Comparison of ENCODE assay signal across 8 mouse cellular contexts in the genomic region with DNA sequence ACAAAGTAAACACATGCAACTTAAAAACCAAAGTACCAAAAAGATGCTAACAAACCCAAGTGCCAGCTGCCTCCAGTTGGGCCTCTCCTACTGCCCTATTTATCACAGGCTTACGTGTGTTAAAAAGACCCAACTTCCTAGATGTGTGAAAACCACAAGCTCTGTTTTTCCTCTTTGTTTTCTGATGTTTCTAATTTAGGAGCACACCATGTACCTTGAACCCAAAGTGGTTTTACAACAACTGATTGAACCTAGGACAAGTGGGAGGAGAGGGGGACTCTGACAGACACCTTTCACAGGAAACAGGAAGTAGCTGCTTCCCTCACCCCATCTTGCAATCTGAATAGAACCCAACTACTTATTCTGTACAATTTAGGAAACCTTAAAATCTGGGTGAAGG. TPM values are rescaled to one million over a fixed set of nuclear protein-coding genes. Genes with fewer than 3 reads are reported as not detected.
DNase-seq lines count a peak whose midpoint lies in the region; ATAC-seq and TF ChIP-seq lines count a peak whose summit lies in the region.

No protein-coding gene starts in this region.

- peak overlapping the region; percentile 22; the same call in 1 of the 2 replicates for H3K27ac ChIP-seq in forebrain, embryonic 10.5 days
- no peak overlapping the region for H3K27ac ChIP-seq in forebrain, embryonic 16.5 days (ENCODE audit: low read length)
- 0 out of 2 replicates have a peak overlapping the region, but pooled peaks have one; percentile 5 for H3K27ac ChIP-seq in liver, embryonic 13.5 days
- H3K27ac ChIP-seq in liver, embryonic 12.5 days = no peak overlapping the region
- H3K27ac ChIP-seq in intestine, embryonic 14.5 days (ENCODE audit: low read depth) = peak overlapping the region; percentile 62; the same call in 1 of the 2 replicates
- peak overlapping the region; percentile 67 for H3K27ac ChIP-seq in stomach, postnatal 0 days (replicated peaks)

- TF ChIP-seq EP300 in stomach, postnatal 0 days (optimal IDR thresholded peaks at IDR 0.05) = no peak

- H3K9me3 ChIP-seq in forebrain, embryonic 10.5 days = no peaks in the 10 kb centered on the region
- no peaks in the 10 kb centered on the region for H3K9me3 ChIP-seq in forebrain, embryonic 16.5 days (ENCODE audit: control insufficient read depth, low read length)
- H3K9me3 ChIP-seq in liver, embryonic 13.5 days (replicated peaks) = no peaks in the 10 kb centered on the region
- no peaks in the 10 kb centered on the region for H3K9me3 ChIP-seq in liver, embryonic 12.5 days (replicated peaks)
- H3K9me3 ChIP-seq in intestine, embryonic 14.5 days (ENCODE audit: control insufficient read depth, low read length) = no peaks in the 10 kb centered on the region
- no peaks in the 10 kb centered on the region for H3K9me3 ChIP-seq in stomach, postnatal 0 days (ENCODE audit: control insufficient read depth, low read length)

- H3K4me2 ChIP-seq in forebrain, embryonic 16.5 days (ENCODE audit: low read length) = no peak overlapping the region
- no peak overlapping the region for H3K4me2 ChIP-seq in liver, embryonic 13.5 days
- no peak overlapping the region for H3K4me2 ChIP-seq in liver, embryonic 12.5 days
- no peak overlapping the region for H3K4me2 ChIP-seq in intestine, embryonic 14.5 days (ENCODE audit: low read length)
- H3K4me2 ChIP-seq in stomach, postnatal 0 days (replicated peaks; ENCODE audit: low read depth) = no peak overlapping the region

- peaks cover 23% of the 10 kb centered on the region for H3K27me3 ChIP-seq in forebrain, embryonic 10.5 days (ENCODE audit: poor library complexity, severe bottlenecking)
- H3K27me3 ChIP-seq in forebrain, embryonic 16.5 days (replicated peaks; ENCODE audit: control insufficient read depth, insufficient read depth, low read length) = no peaks in the 10 kb centered on the region
- H3K27me3 ChIP-seq in liver, embryonic 13.5 days = no peaks in the 10 kb centered on the region
- H3K27me3 ChIP-seq in liver, embryonic 12.5 days (replicated peaks) = no peaks in the 10 kb centered on the region
- H3K27me3 ChIP-seq in intestine, embryonic 14.5 days (replicated peaks; ENCODE audit: control insufficient read depth, insufficient read depth, low read length) = no peaks in the 10 kb centered on the region
- no peaks in the 10 kb centered on the region for H3K27me3 ChIP-seq in stomach, postnatal 0 days (ENCODE audit: control insufficient read depth, insufficient read depth, low read length)

- 94% methylated on average over 1 of the region's 1 CpGs for WGBS in forebrain, embryonic 10.5 days
- 79% methylated on average over 1 of the region's 1 CpGs for WGBS in forebrain, embryonic 16.5 days
- WGBS in liver, embryonic 13.5 days (ENCODE audit: insufficient replicate concordance) = 55% methylated on average over 1 of the region's 1 CpGs
- 92% methylated on average over 1 of the region's 1 CpGs for WGBS in liver, embryonic 12.5 days (ENCODE audit: insufficient replicate concordance)
- 64% methylated on average over 1 of the region's 1 CpGs for WGBS in intestine, embryonic 14.5 days
- WGBS in stomach, postnatal 0 days = 38% methylated on average over 1 of the region's 1 CpGs

- H3K4me1 ChIP-seq in forebrain, embryonic 10.5 days = peaks cover 38% of the 10 kb centered on the region
- H3K4me1 ChIP-seq in forebrain, embryonic 16.5 days (replicated peaks; ENCODE audit: control insufficient read depth, insufficient read depth, low read length) = peaks cover 6% of the 10 kb centered on the region
- peaks cover 16% of the 10 kb centered on the region for H3K4me1 ChIP-seq in liver, embryonic 13.5 days (replicated peaks)
- peaks cover 21% of the 10 kb centered on the region for H3K4me1 ChIP-seq in liver, embryonic 12.5 days
- peaks cover 5% of the 10 kb centered on the region; the same call in 1 of the 2 replicates for H3K4me1 ChIP-seq in intestine, embryonic 14.5 days (replicated peaks; ENCODE audit: control insufficient read depth, insufficient read depth, low read length)
- H3K4me1 ChIP-seq in stomach, postnatal 0 days (replicated peaks; ENCODE audit: control insufficient read depth, insufficient read depth) = no peaks in the 10 kb centered on the region; the same call in 1 of the 2 replicates

- DNase-seq in forebrain, embryonic 10.5 days (ENCODE audit: extremely low spot score, low spot score) = no peak
- DNase-seq in liver, embryonic 13.5 days = no peak
- no peak for DNase-seq in intestine, embryonic 14.5 days (ENCODE audit: low spot score)
- DNase-seq in stomach, postnatal 0 days (ENCODE audit: low spot score) = no peak
- no peak for DNase-seq in frontal cortex, postnatal 14 days (ENCODE audit: low spot score in 2 of 2)
- no peak for DNase-seq in cerebellum, postnatal 4 days (ENCODE audit: low spot score in 2 of 2)

- no peak for ATAC-seq in forebrain, embryonic 16.5 days
- ATAC-seq in liver, embryonic 13.5 days (ENCODE audit: low read depth) = no peak
- no peak for ATAC-seq in liver, embryonic 12.5 days
- no peak for ATAC-seq in intestine, embryonic 14.5 days (replicated peaks; ENCODE audit: low FRiP score, low TSS enrichment, low read depth)
- no peak for ATAC-seq in stomach, postnatal 0 days (ENCODE audit: low FRiP score, low TSS enrichment)

- TF ChIP-seq CTCF in stomach, postnatal 0 days (IDR thresholded peaks at IDR 0.05; ENCODE audit: low read depth) = no peak

- H3K36me3 ChIP-seq in forebrain, embryonic 10.5 days (replicated peaks) = peaks cover 100% of the 10 kb centered on the region
- H3K36me3 ChIP-seq in forebrain, embryonic 16.5 days (ENCODE audit: control insufficient read depth, insufficient read depth) = peaks cover 7% of the 10 kb centered on the region; the same call in 1 of the 2 replicates
- peaks cover 92% of the 10 kb centered on the region for H3K36me3 ChIP-seq in liver, embryonic 13.5 days
- peaks cover 96% of the 10 kb centered on the region for H3K36me3 ChIP-seq in liver, embryonic 12.5 days
- peaks cover 87% of the 10 kb centered on the region for H3K36me3 ChIP-seq in intestine, embryonic 14.5 days (ENCODE audit: control insufficient read depth, insufficient read depth, low read length)
- no peaks in the 10 kb centered on the region; the same call in 1 of the 2 replicates for H3K36me3 ChIP-seq in stomach, postnatal 0 days (ENCODE audit: control insufficient read depth, insufficient read depth, low read length)

- H3K4me3 ChIP-seq in forebrain, embryonic 10.5 days = no peak overlapping the region
- H3K4me3 ChIP-seq in forebrain, embryonic 16.5 days (replicated peaks; ENCODE audit: low read length) = no peak overlapping the region
- no peak overlapping the region for H3K4me3 ChIP-seq in liver, embryonic 13.5 days (replicated peaks)
- no peak overlapping the region for H3K4me3 ChIP-seq in liver, embryonic 12.5 days
- H3K4me3 ChIP-seq in intestine, embryonic 14.5 days (ENCODE audit: low read depth, low read length) = no peak overlapping the region
- no peak overlapping the region for H3K4me3 ChIP-seq in stomach, postnatal 0 days (ENCODE audit: low read depth, low read length)

- no peak overlapping the region for H3K9ac ChIP-seq in forebrain, embryonic 16.5 days (replicated peaks; ENCODE audit: low read depth, low read length)
- no peak overlapping the region for H3K9ac ChIP-seq in liver, embryonic 13.5 days
- H3K9ac ChIP-seq in liver, embryonic 12.5 days = no peak overlapping the region
- H3K9ac ChIP-seq in intestine, embryonic 14.5 days (ENCODE audit: low read length) = no peak overlapping the region
- no peak overlapping the region for H3K9ac ChIP-seq in stomach, postnatal 0 days (ENCODE audit: low read length)

RNA-seq across cellular contexts. Expression of a gene that starts 23.3 kb away (rescaled TPM):
- 505 and 521 TPM in 2 replicates for polyA plus RNA-seq in forebrain, embryonic 10.5 days (2016; fragmentation: Nextera tagmentation; extraction: Ambion mirVana)
- 297 and 304 TPM in 2 replicates for polyA plus RNA-seq in forebrain, embryonic 16.5 days (2015; fragmentation: Nextera tagmentation; extraction: Ambion mirVana)
- 144 and 161 TPM in 2 replicates for polyA plus RNA-seq in liver, embryonic 13.5 days (2015; fragmentation: Nextera tagmentation; extraction: Ambion mirVana)
- 182 and 187 TPM in 2 replicates for polyA plus RNA-seq in liver, embryonic 12.5 days (2016; fragmentation: Nextera tagmentation; extraction: Ambion mirVana)
- 294 and 315 TPM in 2 replicates for polyA plus RNA-seq in intestine, embryonic 14.5 days (2014; fragmentation: Nextera tagmentation; extraction: Ambion mirVana)
- polyA plus RNA-seq in stomach, postnatal 0 days (2015; fragmentation: Nextera tagmentation; extraction: Ambion mirVana) = 119 and 123 TPM in 2 replicates

RNA-seq across cellular contexts. Expression of a gene that starts 36.4 kb away (rescaled TPM):
- polyA plus RNA-seq in forebrain, embryonic 10.5 days (2016; fragmentation: Nextera tagmentation; extraction: Ambion mirVana) = 18.8 and 19.2 TPM in 2 replicates
- 18.6 and 19.3 TPM in 2 replicates for polyA plus RNA-seq in forebrain, embryonic 16.5 days (2015; fragmentation: Nextera tagmentation; extraction: Ambion mirVana)
- 8.2 and 8.3 TPM in 2 replicates for polyA plus RNA-seq in liver, embryonic 13.5 days (2015; fragmentation: Nextera tagmentation; extraction: Ambion mirVana)
- 14.5 and 17.6 TPM in 2 replicates for polyA plus RNA-seq in liver, embryonic 12.5 days (2016; fragmentation: Nextera tagmentation; extraction: Ambion mirVana)
- polyA plus RNA-seq in intestine, embryonic 14.5 days (2014; fragmentation: Nextera tagmentation; extraction: Ambion mirVana) = 16.4 TPM in 2 replicates
- 5.9 and 6.2 TPM in 2 replicates for polyA plus RNA-seq in stomach, postnatal 0 days (2015; fragmentation: Nextera tagmentation; extraction: Ambion mirVana)

RNA-seq across cellular contexts. Expression of a gene that starts 56.1 kb away (rescaled TPM):
- 16.4 and 18.8 TPM in 2 replicates for polyA plus RNA-seq in forebrain, embryonic 10.5 days (2016; fragmentation: Nextera tagmentation; extraction: Ambion mirVana)
- polyA plus RNA-seq in forebrain, embryonic 16.5 days (2015; fragmentation: Nextera tagmentation; extraction: Ambion mirVana) = 17.6 and 18.9 TPM in 2 replicates
- polyA plus RNA-seq in liver, embryonic 13.5 days (2015; fragmentation: Nextera tagmentation; extraction: Ambion mirVana) = 4.1 and 4.5 TPM in 2 replicates
- polyA plus RNA-seq in liver, embryonic 12.5 days (2016; fragmentation: Nextera tagmentation; extraction: Ambion mirVana) = 5.9 and 7.6 TPM in 2 replicates
- 4.1 and 4.9 TPM in 2 replicates for polyA plus RNA-seq in intestine, embryonic 14.5 days (2014; fragmentation: Nextera tagmentation; extraction: Ambion mirVana)
- polyA plus RNA-seq in stomach, postnatal 0 days (2015; fragmentation: Nextera tagmentation; extraction: Ambion mirVana) = 3.7 and 5.0 TPM in 2 replicates

Comparison
In these comparisons a context has a peak if more than half of its experiments do, and no peak if none do; other contexts are left out.
1. H3K27ac ChIP-seq: peak in forebrain, embryonic 10.5 days (single experiment), liver, embryonic 13.5 days (single experiment), intestine, embryonic 14.5 days (single experiment) and stomach, postnatal 0 days (single experiment); none in forebrain, embryonic 16.5 days (single experiment) and liver, embryonic 12.5 days (single experiment).